ENCODE assay signal across 27 mouse cellular contexts in the genomic region with DNA sequence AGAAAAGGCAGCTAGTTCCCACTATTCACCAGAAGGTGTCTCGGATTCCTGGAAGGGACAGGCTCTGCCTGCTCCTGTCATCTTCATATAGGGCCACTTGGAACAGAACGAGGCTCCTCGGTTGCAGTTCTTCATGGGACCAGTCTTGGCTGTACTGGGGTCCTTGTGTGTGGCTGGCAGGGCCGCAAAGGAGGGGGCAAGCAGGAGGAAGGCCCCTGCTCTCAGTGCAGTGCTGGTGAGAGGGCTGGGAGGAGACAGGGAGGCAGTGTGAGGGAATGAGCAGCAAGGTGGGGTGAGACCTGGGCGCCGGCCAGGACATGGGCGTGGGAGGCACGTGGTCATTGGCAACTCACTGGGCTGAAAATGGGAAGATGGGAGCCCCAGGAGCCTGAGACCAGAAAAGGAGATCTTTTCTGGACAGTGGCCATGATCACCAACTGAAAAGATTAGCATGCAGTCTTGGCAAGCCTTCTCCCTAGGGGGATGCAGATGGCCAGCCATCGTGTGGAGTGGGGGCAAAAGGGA. TPM values are rescaled to one million over a fixed set of nuclear protein-coding genes. Genes with fewer than 3 reads are reported as not detected.
A peak's percentile ranks its signal among the peaks of the same experiment; 100 is the strongest.
DNase-seq lines count a peak whose midpoint lies in the region; ATAC-seq and TF ChIP-seq lines count a peak whose summit lies in the region.
"Had no signal": no experiment of that assay in that cellular context is flagged by ENCODE, and none has a peak within 500 bp of the region (broad histone marks: within the 10 kb centered on the region; RNA-seq: fewer than 3 reads in every experiment).

No protein-coding gene starts in this region.

- no peaks in the 10 kb centered on the region for H3K27me3 ChIP-seq in forebrain, postnatal 0 days (ENCODE audit: insufficient read depth, low read length)
- no peaks in the 10 kb centered on the region for H3K27me3 ChIP-seq in forebrain, embryonic 16.5 days (replicated peaks; ENCODE audit: control insufficient read depth, insufficient read depth, low read length)
- H3K27me3 ChIP-seq: embryonic facial prominence, embryonic 13.5 days; forebrain, embryonic 15.5 days; limb, embryonic 13.5 days; stomach, embryonic 15.5 days had no signal

- 76% methylated on average over 9 of the region's 9 CpGs for WGBS in forebrain, postnatal 0 days
- WGBS in forebrain, embryonic 16.5 days: 80% methylated on average over 9 of the region's 9 CpGs

- no peak overlapping the region for H3K27ac ChIP-seq in forebrain, postnatal 0 days (ENCODE audit: low read depth, low read length)
- H3K27ac ChIP-seq in forebrain, embryonic 16.5 days (ENCODE audit: low read length): no peak overlapping the region
- H3K27ac ChIP-seq in layer of hippocampus, adult 2 months: no peak overlapping the region
- H3K27ac ChIP-seq: embryonic facial prominence, embryonic 13.5 days; forebrain, embryonic 10.5 days; forebrain, embryonic 15.5 days; kidney, postnatal 0 days; limb, embryonic 13.5 days; stomach, embryonic 15.5 days had no signal

- no peak overlapping the region for H3K4me3 ChIP-seq in forebrain, postnatal 0 days (ENCODE audit: low read depth, low read length)
- no peak overlapping the region for H3K4me3 ChIP-seq in forebrain, embryonic 16.5 days (replicated peaks; ENCODE audit: low read length)
- H3K4me3 ChIP-seq in layer of hippocampus, adult 2 months: no peak overlapping the region
- H3K4me3 ChIP-seq: embryonic facial prominence, embryonic 13.5 days; forebrain, embryonic 10.5 days; forebrain, embryonic 15.5 days; limb, embryonic 13.5 days; stomach, embryonic 15.5 days had no signal

- no peaks in the 10 kb centered on the region for H3K9me3 ChIP-seq in forebrain, postnatal 0 days (ENCODE audit: low read length)
- H3K9me3 ChIP-seq in forebrain, embryonic 16.5 days (ENCODE audit: control insufficient read depth, low read length): no peaks in the 10 kb centered on the region
- H3K9me3 ChIP-seq: embryonic facial prominence, embryonic 13.5 days; forebrain, embryonic 10.5 days; forebrain, embryonic 15.5 days; limb, embryonic 13.5 days; stomach, embryonic 15.5 days had no signal

- no peak for ATAC-seq in forebrain, postnatal 0 days
- no peak for ATAC-seq in forebrain, embryonic 16.5 days
- ATAC-seq: CD4-positive, CD25-positive, alpha-beta regulatory T cell, adult 4 months; forebrain, embryonic 15.5 days; hindbrain, embryonic 16.5 days; midbrain, embryonic 16.5 days had no signal

- no peak overlapping the region for H3K4me2 ChIP-seq in forebrain, postnatal 0 days (ENCODE audit: low read depth)
- H3K4me2 ChIP-seq in forebrain, embryonic 16.5 days (ENCODE audit: low read length): no peak overlapping the region
- H3K4me2 ChIP-seq: embryonic facial prominence, embryonic 13.5 days; forebrain, embryonic 15.5 days; limb, embryonic 13.5 days; liver, embryonic 11.5 days; midbrain, embryonic 11.5 days; stomach, embryonic 15.5 days had no signal

- TF ChIP-seq CTCF in forebrain, postnatal 0 days (IDR thresholded peaks at IDR 0.05; ENCODE audit: low read depth): 0 out of 2 replicates have a peak, but pooled peaks have one; percentile 6
- 0 out of 2 replicates have a peak, but pooled peaks have one; percentile 19 for TF ChIP-seq CTCF in layer of hippocampus, adult 2 months (conservative IDR thresholded peaks at IDR 0.05)

- no peak for DNase-seq in forebrain, postnatal 0 days
- DNase-seq in layer of hippocampus, adult 2 months (ENCODE audit: low spot score in 2 of 2): no peak
- no peak for DNase-seq in layer of hippocampus, postnatal 14 days (ENCODE audit: low spot score in 2 of 2)
- peak; percentile 65 for DNase-seq in testis, postnatal 10 days (ENCODE audit: low spot score)
- no peak for DNase-seq in testis, postnatal 14 days (ENCODE audit: low spot score)
- DNase-seq in embryo, embryonic 10 days (ENCODE audit: low spot score): no peak
- DNase-seq: adrenal gland, adult 8-10 months; cerebellum, adult 9-10 months; gastrocnemius, postnatal 25 days; kidney, adult 18-20 months; layer of hippocampus, adult 9-11 months; right cerebral cortex, postnatal 25 days; thymus, adult 2 months; thymus, postnatal 4 days had no signal

- no peaks in the 10 kb centered on the region for H3K4me1 ChIP-seq in forebrain, postnatal 0 days (ENCODE audit: insufficient read depth)
- no peaks in the 10 kb centered on the region for H3K4me1 ChIP-seq in forebrain, embryonic 16.5 days (replicated peaks; ENCODE audit: control insufficient read depth, insufficient read depth, low read length)
- H3K4me1 ChIP-seq: embryonic facial prominence, embryonic 13.5 days; forebrain, embryonic 15.5 days; stomach, embryonic 15.5 days had no signal

- no peaks in the 10 kb centered on the region for H3K36me3 ChIP-seq in forebrain, postnatal 0 days (ENCODE audit: insufficient read depth)
- H3K36me3 ChIP-seq in forebrain, embryonic 16.5 days (ENCODE audit: control insufficient read depth, insufficient read depth): no peaks in the 10 kb centered on the region
- H3K36me3 ChIP-seq: embryonic facial prominence, embryonic 13.5 days; forebrain, embryonic 10.5 days; forebrain, embryonic 15.5 days; limb, embryonic 13.5 days had no signal

- H3K9ac ChIP-seq in forebrain, postnatal 0 days: no peak overlapping the region
- no peak overlapping the region for H3K9ac ChIP-seq in forebrain, embryonic 16.5 days (replicated peaks; ENCODE audit: low read depth, low read length)
- H3K9ac ChIP-seq: embryonic facial prominence, embryonic 13.5 days; forebrain, embryonic 15.5 days; limb, embryonic 13.5 days; stomach, embryonic 15.5 days had no signal

RNA-seq across cellular contexts. Expression of a gene that starts 17.5 kb away (rescaled TPM):
- 11.1 and 13.2 TPM in 2 replicates for total RNA-seq in forebrain, postnatal 0 days (2014; rRNA removed)
- polyA plus RNA-seq in forebrain, postnatal 0 days (2015; fragmentation: Nextera tagmentation; extraction: Ambion mirVana): 16.4 and 16.9 TPM in 2 replicates
- polyA plus RNA-seq in forebrain, embryonic 16.5 days (2015; fragmentation: Nextera tagmentation; extraction: Ambion mirVana): 11.3 and 11.8 TPM in 2 replicates
- total RNA-seq in layer of hippocampus, adult 2 months (2021): 1 to 10 TPM; 5.5 to 5.6 TPM
- 10 to 100 TPM; 11.5 to 12.5 TPM for total RNA-seq in layer of hippocampus, postnatal 14 days (2021)
- total RNA-seq: neutrophil, adult 5-6 weeks had no signal
- polyA plus RNA-seq: CD4-positive, CD25-positive, alpha-beta regulatory T cell, adult 4 months had no signal
